Mouse (Mus musculus): ENCODE measurements around the gene Srpr. TPM values are rescaled to one million over a fixed set of nuclear protein-coding genes. Genes with fewer than 3 reads are reported as not detected.
A peak's percentile ranks its signal among the peaks of the same experiment; 100 is the strongest.

Srpr gene
- polyA plus RNA-seq, 1 experiment from 2014 or later: 117 TPM

DNA sequence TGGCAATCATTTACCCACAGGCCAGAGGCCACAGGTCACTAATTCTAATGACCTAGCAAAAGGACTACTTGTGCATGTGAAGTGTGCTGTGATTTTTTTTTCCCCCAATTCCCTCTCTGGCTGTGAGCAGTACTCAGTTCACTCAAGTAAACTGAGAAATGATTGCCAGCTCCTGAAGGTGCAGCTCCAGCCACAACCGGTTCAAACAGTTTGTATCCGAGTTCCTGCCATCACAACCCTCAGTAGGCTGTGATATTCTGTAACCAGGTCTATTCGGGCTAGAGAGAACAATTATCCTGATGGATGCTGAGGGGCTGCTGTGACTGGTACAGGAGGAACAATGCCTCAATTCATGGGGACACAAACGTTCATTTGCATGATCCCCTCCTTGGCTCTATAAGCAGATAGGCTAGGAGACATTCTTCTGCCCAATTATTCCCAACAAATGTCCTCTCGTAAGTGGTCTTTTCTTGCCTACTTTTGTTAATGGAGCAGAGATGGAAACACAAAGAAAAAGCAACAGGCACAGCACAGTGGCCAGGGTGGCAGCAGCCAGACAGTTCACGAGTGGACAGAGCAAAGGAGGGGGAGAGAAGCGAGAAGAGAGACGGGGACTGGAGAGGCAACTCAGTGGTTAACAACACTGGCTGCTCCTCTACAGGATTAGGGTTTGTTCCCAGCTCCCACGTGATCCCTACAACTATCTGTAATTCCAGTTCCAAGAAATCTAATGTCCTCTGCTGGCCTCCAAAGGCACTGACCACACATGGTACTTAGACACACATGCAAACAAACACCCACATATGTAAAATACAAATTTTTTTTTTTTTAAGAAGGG lies 33.0 kb upstream of the Srpr start:
- Histone ChIP-seq H3K4me2 (no peak overlapping the region), H3K9me3 (replicated peaks) (no peaks in the 10 kb centered on the region), H3K4me1 (peaks cover 14% of the 10 kb centered on the region), H3K27ac (peak overlapping the region; percentile 73), H3K36me3 (peaks cover 18% of the 10 kb centered on the region), H3K27me3 (no peaks in the 10 kb centered on the region), H3K9ac (no peak overlapping the region), H3K4me3 (replicated peaks) (no peak overlapping the region)
- WGBS: 60% methylated on average over 9 of the region's 9 CpGs
- ATAC-seq (replicated peaks; ENCODE audit: low FRiP score): peak; percentile 61; the same call in 1 of the 2 replicates

DNA sequence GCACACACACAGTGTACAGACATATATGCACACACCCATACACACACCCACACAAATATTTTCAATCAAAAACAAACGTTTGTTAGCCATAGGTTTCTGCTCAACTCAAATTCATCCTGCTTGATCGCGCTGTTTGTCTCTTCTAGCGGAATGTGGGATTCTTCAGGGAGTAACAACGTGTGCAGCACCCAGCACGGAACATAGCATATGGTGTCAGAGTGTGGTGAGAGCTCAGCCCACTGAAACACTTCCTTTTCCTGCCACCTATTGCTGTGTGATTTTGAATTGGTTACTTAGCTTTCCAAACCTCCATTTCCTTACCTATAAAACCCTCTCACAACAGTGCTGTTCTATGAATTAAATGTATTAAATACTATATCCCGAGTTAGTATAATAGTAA lies 29.9 kb upstream of the Srpr start:
- ATAC-seq (replicated peaks; ENCODE audit: low FRiP score): no peak
- WGBS: 93% methylated on average over 7 of the region's 7 CpGs
- Histone ChIP-seq H3K27me3 (no peaks in the 10 kb centered on the region), H3K4me1 (peaks cover 22% of the 10 kb centered on the region), H3K9ac (no peak overlapping the region), H3K9me3 (replicated peaks) (no peaks in the 10 kb centered on the region), H3K27ac (no peak overlapping the region), H3K4me3 (replicated peaks) (no peak overlapping the region), H3K4me2 (no peak overlapping the region), H3K36me3 (peaks cover 9% of the 10 kb centered on the region; the same call in 1 of the 2 replicates)

DNA sequence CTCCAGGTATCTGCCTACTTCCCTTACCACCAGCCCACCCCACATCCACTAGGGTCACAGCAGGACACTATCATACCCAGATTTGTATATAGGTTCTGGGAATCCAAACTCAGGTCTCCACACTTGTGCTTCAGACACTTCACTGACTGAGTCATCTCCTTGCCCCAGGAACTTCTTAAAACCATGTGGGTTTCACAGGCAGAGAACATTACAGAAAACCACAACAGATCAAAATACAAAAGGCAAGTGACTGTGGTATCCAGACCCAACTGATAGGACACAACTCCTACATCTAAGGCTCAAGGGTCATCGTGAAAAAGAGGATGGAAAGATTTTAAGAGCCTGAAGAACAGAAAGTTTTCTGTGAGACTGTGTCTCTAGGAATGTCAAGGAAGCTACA lies 26.6 kb upstream of the Srpr start:
- H3K4me2 ChIP-seq: no peak overlapping the region
- H3K27me3 ChIP-seq: no peaks in the 10 kb centered on the region
- H3K36me3 ChIP-seq: peaks cover 9% of the 10 kb centered on the region; the same call in 1 of the 2 replicates
- H3K27ac ChIP-seq: no peak overlapping the region
- WGBS: 92% methylated on average over 1 of the region's 1 CpGs
- peaks cover 14% of the 10 kb centered on the region for H3K4me1 ChIP-seq
- H3K9me3 ChIP-seq (replicated peaks): no peaks in the 10 kb centered on the region
- no peak overlapping the region for H3K4me3 ChIP-seq (replicated peaks)
- no peak for ATAC-seq (replicated peaks; ENCODE audit: low FRiP score)
- no peak overlapping the region for H3K9ac ChIP-seq

DNA sequence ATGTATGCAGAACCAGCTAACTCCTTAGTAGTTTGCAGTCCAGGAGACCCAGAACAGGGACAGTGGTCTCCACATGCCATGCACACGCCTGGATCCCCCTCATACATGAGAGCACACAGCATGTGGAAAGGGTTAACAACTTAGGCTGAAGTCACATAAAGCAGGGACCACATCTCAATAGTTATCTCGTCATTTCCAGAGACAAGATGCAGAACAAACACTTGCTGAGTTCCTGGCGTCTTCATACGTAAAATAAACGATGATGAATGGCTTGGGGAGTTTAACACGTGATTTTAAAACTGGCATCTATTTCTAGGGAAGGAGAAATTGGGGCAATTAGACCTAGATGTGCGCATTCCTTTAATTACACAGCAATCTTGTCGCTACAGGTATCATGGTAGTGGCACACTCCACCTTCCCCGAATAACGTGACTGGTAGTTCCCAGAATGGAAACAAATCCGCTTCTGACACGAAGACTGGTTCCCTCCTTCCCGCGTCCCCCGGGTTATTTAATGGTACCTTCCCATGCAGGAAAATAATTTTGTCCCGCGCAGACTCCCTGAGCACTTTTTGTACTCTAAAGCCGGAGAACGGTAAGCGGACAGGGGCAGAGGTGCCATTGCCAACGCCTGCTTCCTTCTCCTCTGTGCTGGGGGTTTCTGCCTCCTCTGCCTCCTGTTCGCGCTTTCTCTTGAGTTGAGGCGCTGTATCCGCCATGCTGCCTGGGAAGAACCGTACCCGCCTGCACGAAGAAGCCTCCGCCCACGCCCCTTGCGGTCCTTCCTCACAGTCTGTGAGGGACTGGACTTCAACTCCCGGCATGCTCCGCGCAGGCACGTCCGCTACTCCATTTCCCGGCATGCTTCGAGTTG lies 24.5 kb upstream of the Srpr start, which contains the start of gene Dcps:
TSS of gene Dcps (minus strand) at position 811 of the 873 bp plus-strand sequence.
- H3K9ac ChIP-seq: peak within 1 kb of the TSS; percentile 58
- H3K27me3 ChIP-seq: no peaks in the 10 kb centered on the region
- peak within 1 kb of the TSS; percentile 89 for H3K4me2 ChIP-seq
- peaks cover 9% of the 10 kb centered on the region; the same call in 1 of the 2 replicates for H3K36me3 ChIP-seq
- WGBS: under 1% methylated on average over 38 of the region's 38 CpGs
- no peaks in the 10 kb centered on the region for H3K9me3 ChIP-seq (replicated peaks)
- H3K4me3 ChIP-seq (replicated peaks): peak within 1 kb of the TSS; percentile 68
- ATAC-seq (replicated peaks; ENCODE audit: low FRiP score): peak; percentile 98
- peaks cover 11% of the 10 kb centered on the region for H3K4me1 ChIP-seq
- H3K27ac ChIP-seq: peak within 1 kb of the TSS; percentile 87

- H3K36me3 ChIP-seq: 0 out of 2 replicates have a peak, but pooled peaks cover 4% of the 10 kb centered on the region
- peaks cover 11% of the 10 kb centered on the region for H3K4me1 ChIP-seq
- peak overlapping the region; percentile 68 for H3K4me3 ChIP-seq (replicated peaks)
- no peaks in the 10 kb centered on the region for H3K27me3 ChIP-seq
- no peak; the same call in 1 of the 2 replicates for ATAC-seq (replicated peaks; ENCODE audit: low FRiP score)
- H3K9me3 ChIP-seq (replicated peaks): no peaks in the 10 kb centered on the region
- H3K27ac ChIP-seq: peak overlapping the region; percentile 87; the same call in 1 of the 2 replicates
- peak overlapping the region; percentile 89 for H3K4me2 ChIP-seq
- H3K9ac ChIP-seq: no peak overlapping the region
- 52% methylated on average over 14 of the region's 14 CpGs for WGBS
Measured at GRCm38 (mm10) chr9:35176124-35176659, 23.8 kb upstream of the Srpr start.

DNA sequence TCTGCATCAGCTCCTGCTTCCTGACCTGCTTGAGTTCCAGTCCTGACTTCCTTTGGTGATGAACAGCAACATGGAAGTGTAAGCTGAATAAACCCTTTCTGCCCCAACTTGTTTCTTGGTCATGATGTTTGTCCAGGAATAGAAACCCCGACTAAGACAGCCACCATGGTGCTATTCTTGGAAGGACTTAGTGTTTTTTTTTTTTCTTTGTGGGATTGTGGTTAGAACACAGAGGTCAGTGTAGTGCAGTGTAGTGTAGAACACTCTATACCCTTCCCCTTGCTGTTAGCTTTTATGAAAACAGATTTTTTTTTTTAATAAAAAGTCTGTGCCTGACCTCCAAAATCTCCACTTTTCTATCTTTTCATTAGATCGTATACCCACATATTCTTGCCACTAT lies 17.1 kb upstream of the Srpr start:
- no peaks in the 10 kb centered on the region for H3K27me3 ChIP-seq
- no peak overlapping the region for H3K4me3 ChIP-seq (replicated peaks)
- H3K9me3 ChIP-seq (replicated peaks): no peaks in the 10 kb centered on the region
- peaks cover 11% of the 10 kb centered on the region for H3K36me3 ChIP-seq
- 77% methylated on average over 2 of the region's 2 CpGs for WGBS
- no peak overlapping the region for H3K9ac ChIP-seq
- no peak overlapping the region for H3K4me2 ChIP-seq
- H3K4me1 ChIP-seq: no peaks in the 10 kb centered on the region
- no peak for ATAC-seq (replicated peaks; ENCODE audit: low FRiP score)
- no peak overlapping the region for H3K27ac ChIP-seq

GRCm38 (mm10) chr9:35183359-35183758 lies 16.6 kb upstream of the Srpr start:
- Histone ChIP-seq H3K4me1 (no peaks in the 10 kb centered on the region), H3K27ac (no peak overlapping the region), H3K27me3 (no peaks in the 10 kb centered on the region), H3K9ac (no peak overlapping the region), H3K4me2 (no peak overlapping the region), H3K36me3 (peaks cover 16% of the 10 kb centered on the region), H3K9me3 (replicated peaks) (no peaks in the 10 kb centered on the region), H3K4me3 (replicated peaks) (no peak overlapping the region)
- ATAC-seq (replicated peaks; ENCODE audit: low FRiP score): no peak
- 59% methylated on average over 5 of the region's 5 CpGs for WGBS

- H3K27ac ChIP-seq: no peak overlapping the region
- H3K9ac ChIP-seq: no peak overlapping the region
- H3K36me3 ChIP-seq: peaks cover 45% of the 10 kb centered on the region
- H3K27me3 ChIP-seq: no peaks in the 10 kb centered on the region
- H3K4me2 ChIP-seq: no peak overlapping the region
- no peak overlapping the region for H3K4me3 ChIP-seq (replicated peaks)
- no peaks in the 10 kb centered on the region for H3K4me1 ChIP-seq
- no peaks in the 10 kb centered on the region for H3K9me3 ChIP-seq (replicated peaks)
- 84% methylated on average over 4 of the region's 4 CpGs for WGBS
- ATAC-seq (replicated peaks; ENCODE audit: low FRiP score): no peak
Measured at GRCm38 (mm10) chr9:35186430-35186829, 13.5 kb upstream of the Srpr start.

GRCm38 (mm10) chr9:35187351-35187903 lies 12.5 kb upstream of the Srpr start:
- Histone ChIP-seq H3K4me1 (no peaks in the 10 kb centered on the region), H3K27ac (no peak overlapping the region), H3K4me2 (no peak overlapping the region), H3K36me3 (peaks cover 45% of the 10 kb centered on the region), H3K27me3 (no peaks in the 10 kb centered on the region), H3K9me3 (replicated peaks) (no peaks in the 10 kb centered on the region), H3K4me3 (replicated peaks) (no peak overlapping the region), H3K9ac (no peak overlapping the region)
- WGBS: 81% methylated on average over 10 of the region's 10 CpGs
- no peak for ATAC-seq (replicated peaks; ENCODE audit: low FRiP score)

- no peaks in the 10 kb centered on the region for H3K9me3 ChIP-seq (replicated peaks)
- no peak overlapping the region for H3K4me2 ChIP-seq
- H3K9ac ChIP-seq: no peak overlapping the region
- H3K27ac ChIP-seq: no peak overlapping the region
- H3K4me3 ChIP-seq (replicated peaks): no peak overlapping the region
- ATAC-seq (replicated peaks; ENCODE audit: low FRiP score): peak; percentile 22; the same call in 1 of the 2 replicates
- 82% methylated on average over 22 of the region's 22 CpGs for WGBS
- peaks cover 45% of the 10 kb centered on the region for H3K36me3 ChIP-seq
- no peaks in the 10 kb centered on the region for H3K27me3 ChIP-seq
- H3K4me1 ChIP-seq: no peaks in the 10 kb centered on the region
Measured at GRCm38 (mm10) chr9:35188700-35189099, 11.3 kb upstream of the Srpr start.

DNA sequence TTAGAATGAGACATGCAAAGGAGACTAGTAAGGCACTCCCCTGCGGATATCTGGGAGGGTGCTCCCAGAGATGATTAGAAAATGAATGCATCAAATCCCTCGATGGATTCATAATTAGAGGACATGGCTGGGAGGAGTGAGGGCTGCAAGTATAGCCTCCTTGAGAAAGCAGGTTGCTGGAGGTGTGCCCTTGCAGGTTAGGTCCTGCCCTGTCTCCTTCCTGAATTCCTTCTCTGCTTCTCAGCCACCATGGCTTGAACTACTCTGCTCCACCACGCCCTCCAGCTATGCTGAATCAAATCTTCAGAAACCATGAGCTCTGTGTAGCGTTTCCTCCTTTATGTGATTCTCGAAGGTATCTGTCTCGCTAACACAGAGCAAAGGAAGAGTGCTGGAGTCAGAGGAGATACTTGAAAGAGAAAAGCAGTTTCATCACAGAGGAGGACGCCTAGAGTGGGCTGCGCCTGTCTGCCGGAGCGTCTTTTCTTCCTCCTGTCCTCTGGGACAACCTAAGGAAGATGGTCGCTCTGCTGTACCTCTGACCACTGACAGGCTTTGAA lies 6.9 kb upstream of the Srpr start:
- Histone ChIP-seq H3K4me2 (no peak overlapping the region), H3K9me3 (replicated peaks) (no peaks in the 10 kb centered on the region), H3K4me3 (replicated peaks) (no peak overlapping the region), H3K27me3 (no peaks in the 10 kb centered on the region), H3K4me1 (no peaks in the 10 kb centered on the region), H3K9ac (no peak overlapping the region), H3K27ac (no peak overlapping the region), H3K36me3 (peaks cover 31% of the 10 kb centered on the region)
- 81% methylated on average over 11 of the region's 11 CpGs for WGBS
- ATAC-seq (replicated peaks; ENCODE audit: low FRiP score): no peak

Data from kidney, embryonic 15.5 days (tissue).